Mouse (Mus musculus): ENCODE data around the gene D730048I06Rik. TPM values are rescaled to one million over a fixed set of nuclear protein-coding genes. Genes with fewer than 3 reads are reported as not detected.

D730048I06Rik gene
- total RNA-seq (2023): not detected in 4 replicates

DNA sequence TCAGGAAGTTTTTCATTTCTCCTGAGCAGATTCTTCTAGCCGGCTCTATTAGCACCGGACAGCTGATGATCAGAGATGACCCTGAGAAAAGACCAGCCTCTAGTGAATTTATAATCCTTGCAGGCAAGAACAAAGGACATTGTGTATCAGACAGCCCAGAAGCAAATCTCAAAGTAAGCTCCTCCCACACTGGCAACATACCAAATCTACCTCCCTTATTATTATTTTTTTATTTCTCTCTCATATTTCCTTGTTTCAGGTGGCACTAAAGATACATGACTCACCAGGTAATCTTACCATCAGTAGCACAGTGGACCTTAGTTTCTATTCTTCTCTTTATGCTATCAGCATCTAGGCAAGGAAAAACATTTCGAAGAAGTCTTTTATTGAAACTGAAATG is at the start of gene D730048I06Rik, which contains the start of gene Gm27235:
TSS of gene D730048I06Rik (minus strand) at position 112 of the 400 bp plus-strand sequence.
TSS of gene Gm27235 (minus strand) at position 101 of the 400 bp plus-strand sequence.

DNA sequence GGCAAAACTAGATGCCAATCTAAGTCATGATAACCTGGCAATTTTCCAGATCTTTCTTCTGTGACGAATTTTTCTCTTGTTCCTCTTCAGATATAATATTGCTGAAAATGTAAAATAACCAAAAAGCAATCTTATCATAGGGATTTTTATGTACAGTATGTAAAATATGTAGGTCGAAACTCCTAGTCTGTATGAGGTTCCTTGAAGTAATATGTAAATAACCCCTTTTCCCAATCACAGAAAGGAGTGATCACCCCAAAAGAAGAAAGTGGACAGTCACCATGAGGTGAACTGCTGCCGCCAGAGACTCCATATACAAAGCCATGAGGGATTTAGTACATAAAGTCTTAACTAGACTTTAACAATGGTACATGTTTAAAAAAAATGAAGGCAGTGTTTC is 11.9 kb downstream of the D730048I06Rik start, which contains the start of gene Gm17727:
TSS of gene Gm17727 (minus strand) at position 101 of the 400 bp plus-strand sequence.

GRCm38 (mm10) chr9:35740749-35741148 is 49.2 kb downstream of the D730048I06Rik start, which contains the start of gene Gm17677:
TSS of gene Gm17677 (plus strand) at chr9:35741049.

Other genes starting within 250 kb of the D730048I06Rik start
- 2.5 to 3.3 TPM (median 2.8 TPM) in 4 replicates for gene Ddx25, start 231.6 kb downstream of the D730048I06Rik start, total RNA-seq (2023)
- 22.0 to 25.8 TPM (median 24.4 TPM) in 4 replicates for gene Pus3, start 231.5 kb downstream of the D730048I06Rik start, total RNA-seq (2023)
- not detected in 4 replicates for gene Pate2, start 219.8 kb downstream of the D730048I06Rik start, total RNA-seq (2023)
- 13.4 to 16.5 TPM (median 15.3 TPM) in 4 replicates for gene Hyls1, start 219.7 kb downstream of the D730048I06Rik start, total RNA-seq (2023)
- not detected in 4 replicates for gene Pate4, start 178.2 kb downstream of the D730048I06Rik start, total RNA-seq (2023)
- gene Pate3, start 141.9 kb downstream of the D730048I06Rik start, total RNA-seq (2023): not detected in 4 replicates
- gene Pate1, start 102.7 kb downstream of the D730048I06Rik start, total RNA-seq (2023): not detected in 4 replicates
- gene Gm17677, start 49.1 kb downstream of the D730048I06Rik start, total RNA-seq (2023): not detected in 4 replicates
- gene Gm17727, start 12.0 kb downstream of the D730048I06Rik start, total RNA-seq (2023): not detected in 4 replicates
- not detected in 4 replicates for gene Gm27235, start within 50 bp of the D730048I06Rik start, total RNA-seq (2023)
- not detected in 4 replicates for gene 9230110F15Rik, start 54.0 kb upstream of the D730048I06Rik start, total RNA-seq (2023)
- not detected in 4 replicates for gene 9230113P08Rik, start 118.3 kb upstream of the D730048I06Rik start, total RNA-seq (2023)

All from B cell, adult 62 days (primary cell).